In genomic region chrX:162913651-162914050, GRCm38 (mm10) we compare ENCODE assay signal across 35 mouse cellular contexts. TPM values are rescaled to one million over a fixed set of nuclear protein-coding genes. Genes with fewer than 3 reads are reported as not detected.
"Had no signal": no experiment of that assay in that cellular context is flagged by ENCODE, and none has a peak within 500 bp of the region (broad histone marks: within the 10 kb centered on the region; RNA-seq: fewer than 3 reads in every experiment).

No protein-coding gene starts in this region.

- H3K9me3 ChIP-seq: heart, embryonic 10.5 days; heart, embryonic 12.5 days; hindbrain, embryonic 10.5 days; hindbrain, embryonic 12.5 days; intestine, embryonic 15.5 days; limb, embryonic 10.5 days; limb, embryonic 12.5 days; liver, embryonic 13.5 days had no signal

- H3K4me1 ChIP-seq: heart, embryonic 10.5 days; heart, embryonic 12.5 days; hindbrain, embryonic 10.5 days; hindbrain, embryonic 12.5 days; intestine, embryonic 15.5 days; limb, embryonic 10.5 days; limb, embryonic 12.5 days; liver, embryonic 13.5 days had no signal

- H3K4me2 ChIP-seq: heart, embryonic 12.5 days; hindbrain, embryonic 12.5 days; hindbrain, embryonic 14.5 days; intestine, embryonic 15.5 days; limb, embryonic 12.5 days; liver, embryonic 11.5 days; liver, embryonic 13.5 days had no signal

- H3K9ac ChIP-seq: heart, embryonic 12.5 days; hindbrain, embryonic 12.5 days; hindbrain, embryonic 14.5 days; intestine, embryonic 15.5 days; limb, embryonic 12.5 days; liver, embryonic 13.5 days had no signal

- H3K27ac ChIP-seq: gastrocnemius, adult 2 months; heart, embryonic 10.5 days; hindbrain, embryonic 10.5 days; hindbrain, embryonic 12.5 days; hindbrain, embryonic 14.5 days; intestine, embryonic 15.5 days; layer of hippocampus, adult 2 months; limb, embryonic 10.5 days; limb, embryonic 12.5 days; liver, embryonic 13.5 days had no signal

- H3K27me3 ChIP-seq: heart, embryonic 12.5 days; hindbrain, embryonic 12.5 days; intestine, embryonic 15.5 days; limb, embryonic 12.5 days; liver, embryonic 13.5 days had no signal

- H3K4me3 ChIP-seq: gastrocnemius, adult 2 months; heart, embryonic 10.5 days; heart, embryonic 12.5 days; hindbrain, embryonic 10.5 days; hindbrain, embryonic 12.5 days; intestine, embryonic 15.5 days; layer of hippocampus, adult 2 months; limb, embryonic 10.5 days; limb, embryonic 12.5 days; liver, embryonic 13.5 days had no signal

- DNase-seq: gastrocnemius, adult 2 months; gastrocnemius, postnatal 10 days; gastrocnemius, postnatal 25 days; heart, adult 18-20 months; heart, postnatal 10 days; heart, postnatal 4 days; kidney, adult 18-20 months; kidney, adult 8-10 months; kidney, postnatal 10 days; kidney, postnatal 25 days; kidney, postnatal 4 days; liver; liver, embryonic 13.5 days had no signal

- ATAC-seq: hindbrain, embryonic 16.5 days; inflammation-experienced regulatory T-cells, adult 6 months; intestine, embryonic 15.5 days; intestine, postnatal 0 days had no signal

RNA-seq across cellular contexts. Expression of gene S100g, which starts 50.7 kb away (rescaled TPM):
- total RNA-seq: gastrocnemius, adult 2 months; gastrocnemius, postnatal 10 days; gastrocnemius, postnatal 25 days; gastrocnemius, postnatal 4 days; granulocyte monocyte progenitor cell, adult 5-6 weeks; heart, adult 18-20 months; heart, adult 8-10 months; heart, postnatal 10 days; heart, postnatal 25 days; heart, postnatal 4 days; layer of hippocampus, adult 2 months; layer of hippocampus, postnatal 14 days; left cerebral cortex, adult 8-10 months; left cerebral cortex, postnatal 14 days; left cerebral cortex, postnatal 36 days had no signal
- polyA plus RNA-seq: heart, embryonic 14.5 days; limb, embryonic 12.5 days had no signal
